Mouse (Mus musculus) stomach, postnatal 0 days (tissue): ENCODE measurements at regions not wholly inside any gene's neighbourhood (a gene's known extent, or its start where the extent isn't known, plus 50 kb on each side); places are given as distances from the start of the nearest gene placed in this dataset.

Experiments used
- CTCF ChIP-seq: IDR thresholded peaks from 2 replicates; pipeline ENCODE4 v1.5.1; 2016; ENCODE audit warnings: antibody characterized with exemption, low read depth, mild to moderate bottlenecking, moderate library complexity
- EP300 ChIP-seq: optimal IDR thresholded peaks from 2 replicates; pipeline ENCODE3; 2016; ENCODE audit warnings: antibody characterized with exemption

GRCm38 (mm10) chr10:95086755-95087154 lies 142.1 kb upstream of the Plxnc1 start:
- TF ChIP-seq EP300 = no peak
- no peak for TF ChIP-seq CTCF
